Mouse (Mus musculus) testis, adult 2 months (tissue): ENCODE measurements at regions not wholly inside any gene's neighbourhood (a gene's known extent, or its start where the extent isn't known, plus 50 kb on each side); places are given as distances from the start of the nearest gene placed in this dataset.

Experiments used
- CTCF ChIP-seq: fragments of 200-500 bp; IDR thresholded peaks from 2 replicates; pipeline ENCODE4 v1.5.1; 2012; ENCODE audit warnings: low read depth, mild to moderate bottlenecking, inconsistent platforms, low read length, moderate library complexity; ENCODE audit not compliant: control insufficient read depth, insufficient read depth, insufficient replicate concordance
- POLR2A ChIP-seq: fragments of 200-500 bp; IDR thresholded peaks from 2 replicates; pipeline ENCODE4 v1.6.1; 2012; ENCODE audit warnings: low read depth, mild to moderate bottlenecking, inconsistent platforms, low read length, moderate library complexity; ENCODE audit not compliant: control insufficient read depth

DNA sequence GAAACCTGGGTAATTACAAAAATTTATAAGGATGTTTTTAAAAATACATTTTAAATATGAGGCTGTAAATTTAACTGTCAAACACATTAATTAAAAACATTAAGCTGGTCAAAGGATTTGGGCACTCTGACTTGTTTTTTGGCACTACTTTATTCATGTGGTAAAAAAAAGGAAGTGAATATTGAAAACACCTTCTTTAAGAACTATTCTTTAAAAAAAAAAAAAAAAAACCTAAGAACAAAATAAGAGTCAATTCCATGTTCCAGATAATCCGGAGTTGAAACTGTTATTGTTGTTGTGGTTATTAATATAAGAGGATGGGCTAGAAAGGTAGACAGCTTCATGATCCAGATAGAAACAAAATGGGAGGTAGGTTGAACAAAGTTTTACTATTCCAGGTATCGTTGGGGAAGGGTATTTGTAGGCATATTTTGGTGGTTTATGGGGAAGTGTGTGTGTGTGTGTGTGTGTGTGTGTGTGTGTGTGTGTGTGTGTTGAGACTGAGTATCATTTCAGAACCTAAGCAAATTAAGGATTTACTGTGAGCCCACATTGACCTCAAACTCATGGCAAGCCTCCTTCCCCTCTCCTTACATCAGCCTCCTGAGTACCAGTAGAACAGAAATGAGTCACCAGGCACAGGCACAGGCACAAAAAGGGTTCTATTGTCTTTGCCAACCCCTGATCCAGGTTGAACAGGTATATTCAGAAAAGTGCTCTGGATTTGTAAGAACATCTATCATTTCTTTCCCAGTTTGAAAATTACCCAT, 85.2 kb upstream of the Hapln1 start:
- TF ChIP-seq POLR2A (no peak), CTCF (no peak)
